In the genomic region with DNA sequence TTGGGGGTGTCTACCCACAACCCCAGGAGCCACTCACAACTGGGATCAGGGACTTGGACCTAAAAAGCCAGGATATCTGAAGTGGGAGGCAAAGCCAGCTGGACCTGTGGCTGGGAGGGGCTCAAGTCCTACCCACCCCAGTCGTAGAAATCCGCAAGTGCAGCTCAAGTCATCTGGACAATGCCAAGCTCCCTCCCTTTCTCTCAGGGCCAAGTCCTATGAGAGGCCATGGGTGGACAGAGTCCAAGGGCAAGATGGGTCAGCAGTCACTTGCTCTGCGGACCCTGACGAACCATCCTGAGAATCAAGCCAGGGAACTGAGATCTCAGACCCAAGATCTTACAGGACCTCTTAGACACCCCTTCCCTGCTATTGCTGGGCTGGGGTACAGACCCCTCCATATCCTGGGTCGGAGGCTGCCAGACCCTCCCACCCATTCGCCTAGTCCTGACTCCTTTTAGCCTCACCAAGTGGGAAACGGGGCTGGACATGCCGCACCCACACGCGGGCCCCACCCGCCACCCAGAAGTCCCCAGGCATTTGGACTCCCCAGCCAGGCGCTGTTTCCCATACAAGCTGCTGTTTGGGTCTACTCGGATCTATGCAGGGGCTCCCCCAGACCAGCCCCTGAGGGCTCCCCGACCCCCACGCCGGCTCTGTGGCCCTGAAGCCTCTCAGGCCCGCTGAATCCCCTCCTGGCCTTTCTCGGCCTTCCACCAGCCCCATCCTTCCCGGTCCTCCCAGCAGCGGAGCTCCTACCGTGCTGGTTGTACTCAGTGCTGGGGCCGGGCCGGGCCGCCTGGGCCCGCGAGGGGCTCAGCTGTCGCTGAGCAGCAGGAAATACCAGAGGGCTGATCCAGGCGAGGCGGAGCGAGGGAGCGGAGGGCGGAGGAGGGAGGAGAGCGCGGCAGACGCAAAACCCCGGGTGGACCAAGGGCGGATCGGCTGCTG, we compare ENCODE assay signal across 7 mouse cellular contexts. TPM values are rescaled to one million over a fixed set of nuclear protein-coding genes. Genes with fewer than 3 reads are reported as not detected.
A peak's percentile ranks its signal among the peaks of the same experiment; 100 is the strongest.
DNase-seq lines count a peak whose midpoint lies in the region; ATAC-seq and TF ChIP-seq lines count a peak whose summit lies in the region.

No protein-coding gene starts in this region.

- TF ChIP-seq CTCF in intestine, postnatal 0 days (IDR thresholded peaks at IDR 0.05; ENCODE audit: low read depth), result no peak

- no peaks in the 10 kb centered on the region for H3K27me3 ChIP-seq in intestine, postnatal 0 days (replicated peaks; ENCODE audit: control insufficient read depth, insufficient read depth, low read length)
- peaks cover 12% of the 10 kb centered on the region; the same call in 1 of the 2 replicates for H3K27me3 ChIP-seq in limb, embryonic 12.5 days
- H3K27me3 ChIP-seq in midbrain, embryonic 13.5 days, result peaks cover 7% of the 10 kb centered on the region; the same call in 1 of the 2 replicates

- H3K27ac ChIP-seq in intestine, postnatal 0 days (ENCODE audit: low read depth, low read length), result peak overlapping the region; percentile 78
- H3K27ac ChIP-seq in limb, embryonic 12.5 days, result peak overlapping the region; percentile 80
- H3K27ac ChIP-seq in midbrain, embryonic 13.5 days, result peak overlapping the region; percentile 69

- H3K4me1 ChIP-seq in intestine, postnatal 0 days (replicated peaks; ENCODE audit: control insufficient read depth, insufficient read depth, low read length), result peaks cover 9% of the 10 kb centered on the region; the same call in 1 of the 2 replicates
- peaks cover 25% of the 10 kb centered on the region for H3K4me1 ChIP-seq in limb, embryonic 12.5 days (replicated peaks)
- peaks cover 36% of the 10 kb centered on the region for H3K4me1 ChIP-seq in midbrain, embryonic 13.5 days (replicated peaks)

- H3K4me2 ChIP-seq in intestine, postnatal 0 days (replicated peaks; ENCODE audit: low read depth), result peak overlapping the region; percentile 89
- peak overlapping the region; percentile 78 for H3K4me2 ChIP-seq in limb, embryonic 12.5 days
- peak overlapping the region; percentile 88 for H3K4me2 ChIP-seq in midbrain, embryonic 13.5 days (replicated peaks)

- peak overlapping the region; percentile 83 for H3K9ac ChIP-seq in intestine, postnatal 0 days (ENCODE audit: low read depth, low read length)
- peak overlapping the region; percentile 92 for H3K9ac ChIP-seq in limb, embryonic 12.5 days (replicated peaks)
- peak overlapping the region; percentile 95 for H3K9ac ChIP-seq in midbrain, embryonic 13.5 days (replicated peaks)

- WGBS in intestine, postnatal 0 days, result 4% methylated on average over 38 of the region's 38 CpGs
- WGBS in limb, embryonic 12.5 days, result 4% methylated on average over 37 of the region's 38 CpGs
- WGBS in midbrain, embryonic 13.5 days, result 2% methylated on average over 35 of the region's 38 CpGs

- peaks cover 3% of the 10 kb centered on the region; the same call in 1 of the 2 replicates for H3K36me3 ChIP-seq in intestine, postnatal 0 days (ENCODE audit: control insufficient read depth, insufficient read depth)
- peaks cover 6% of the 10 kb centered on the region; the same call in 1 of the 2 replicates for H3K36me3 ChIP-seq in limb, embryonic 12.5 days
- H3K36me3 ChIP-seq in midbrain, embryonic 13.5 days, result 0 out of 2 replicates have a peak, but pooled peaks cover 2% of the 10 kb centered on the region

- DNase-seq in adrenal gland, adult 2 months, result peak; percentile 92
- DNase-seq in embryo, embryonic 9.5 days (ENCODE audit: extremely low spot score), result peak; percentile 84
- DNase-seq in heart, adult 11 months, result peak; percentile 99
- DNase-seq in spleen, postnatal 14 days (ENCODE audit: low spot score in 2 of 2), result peak; percentile 19 to 22

- H3K9me3 ChIP-seq in intestine, postnatal 0 days (ENCODE audit: control insufficient read depth), result no peaks in the 10 kb centered on the region
- H3K9me3 ChIP-seq in limb, embryonic 12.5 days, result no peaks in the 10 kb centered on the region
- H3K9me3 ChIP-seq in midbrain, embryonic 13.5 days, result no peaks in the 10 kb centered on the region

- ATAC-seq in intestine, postnatal 0 days, result peak; percentile 74
- ATAC-seq in limb, embryonic 12.5 days (ENCODE audit: insufficient number of reproducible peaks, insufficient read depth, low FRiP score, low TSS enrichment, low read depth), result peak; percentile 93
- peak; percentile 95 for ATAC-seq in midbrain, embryonic 13.5 days

- peak overlapping the region; percentile 70 for H3K4me3 ChIP-seq in intestine, postnatal 0 days (ENCODE audit: low read depth, low read length)
- H3K4me3 ChIP-seq in limb, embryonic 12.5 days (replicated peaks), result peak overlapping the region; percentile 68
- H3K4me3 ChIP-seq in midbrain, embryonic 13.5 days (replicated peaks), result peak overlapping the region; percentile 80

RNA-seq across cellular contexts. Expression of gene Osbpl5, which starts 17.0 kb away (rescaled TPM):
- total RNA-seq in adrenal gland, adult 2 months (2021), result 10 to 100 TPM; 25.8 to 47.4 TPM
- 28.1 and 28.2 TPM in 2 replicates for polyA plus RNA-seq in adrenal gland, adult 2 months (2012; rRNA removed)
- polyA plus RNA-seq in intestine, postnatal 0 days (2015; fragmentation: Nextera tagmentation; extraction: Ambion mirVana), result 11.3 and 13.1 TPM in 2 replicates
- polyA plus RNA-seq in limb, embryonic 12.5 days (2016; fragmentation: Nextera tagmentation; extraction: Ambion mirVana), result 26.1 and 30.4 TPM in 2 replicates
- 27.0 and 27.3 TPM in 2 replicates for polyA plus RNA-seq in midbrain, embryonic 13.5 days (2015; fragmentation: Nextera tagmentation; extraction: Ambion mirVana)

RNA-seq across cellular contexts. Expression of gene Mrgprg, which starts 27.0 kb away (rescaled TPM):
- 1 to 10 TPM; 1.1 to 2.9 TPM for total RNA-seq in adrenal gland, adult 2 months (2021)
- 1.5 and 3.7 TPM in 2 replicates for polyA plus RNA-seq in adrenal gland, adult 2 months (2012; rRNA removed)
- not detected in 2 replicates for polyA plus RNA-seq in intestine, postnatal 0 days (2015; fragmentation: Nextera tagmentation; extraction: Ambion mirVana)
- not detected in 2 replicates for polyA plus RNA-seq in limb, embryonic 12.5 days (2016; fragmentation: Nextera tagmentation; extraction: Ambion mirVana)
- not detected in 2 replicates for polyA plus RNA-seq in midbrain, embryonic 13.5 days (2015; fragmentation: Nextera tagmentation; extraction: Ambion mirVana)

RNA-seq across cellular contexts. Expression of gene Mrgpre, which starts 44.5 kb away (rescaled TPM):
- 1 to 10 TPM; 1.7 to 3.2 TPM for total RNA-seq in adrenal gland, adult 2 months (2021)
- polyA plus RNA-seq in adrenal gland, adult 2 months (2012; rRNA removed), result 2.5 and 3.9 TPM in 2 replicates
- 1.0 and 1.5 TPM in 2 replicates for polyA plus RNA-seq in intestine, postnatal 0 days (2015; fragmentation: Nextera tagmentation; extraction: Ambion mirVana)
- polyA plus RNA-seq in limb, embryonic 12.5 days (2016; fragmentation: Nextera tagmentation; extraction: Ambion mirVana), result 1.2 and 1.6 TPM in 2 replicates
- 3.8 and 4.7 TPM in 2 replicates for polyA plus RNA-seq in midbrain, embryonic 13.5 days (2015; fragmentation: Nextera tagmentation; extraction: Ambion mirVana)

RNA-seq across cellular contexts. Expression of gene Tnfrsf23, which starts 54.1 kb away (rescaled TPM):
- total RNA-seq in adrenal gland, adult 2 months (2021), result 1 to 10 TPM; 3.1 to 4.4 TPM
- polyA plus RNA-seq in adrenal gland, adult 2 months (2012; rRNA removed), result 1.3 TPM in 2 replicates
- polyA plus RNA-seq in intestine, postnatal 0 days (2015; fragmentation: Nextera tagmentation; extraction: Ambion mirVana), result 5.1 and 6.3 TPM in 2 replicates
- polyA plus RNA-seq in limb, embryonic 12.5 days (2016; fragmentation: Nextera tagmentation; extraction: Ambion mirVana), result 0.59 and 0.64 TPM in 2 replicates
- polyA plus RNA-seq in midbrain, embryonic 13.5 days (2015; fragmentation: Nextera tagmentation; extraction: Ambion mirVana), result 0.50 and 1.2 TPM in 2 replicates

Comparison
In these comparisons a context has a peak if more than half of its experiments do, and no peak if none do; other contexts are left out.
1. Peak in every context shown above with its lines: DNase-seq, ATAC-seq, H3K4me3 ChIP-seq and H3K27ac ChIP-seq.
2. DNase-seq: peak in every context shown above with its lines; median percentile 99 in heart, adult 11 months; 92 in adrenal gland, adult 2 months; 84 in embryo, embryonic 9.5 days; 20 in spleen, postnatal 14 days.